Mouse (Mus musculus) spleen, postnatal 14 days (tissue): ENCODE measurements around the gene Imp4.
"Not testable (repeated sequence)": the region's sequence is repeated elsewhere in the genome, so short reads cannot be mapped to it uniquely, and the experiment has no call there.

ENCODE experiments used
- DNase-seq, 2 experiments: peaks; one replicate each; pipeline ENCODE4 v3.0.0; 2021 to 2022; ENCODE audit warnings: low spot score in 2 of 2

Imp4 gene

GRCm38 (mm10) chr1:34439215-34439960 lies at the start of gene Imp4, which contains the start of gene Ccdc115:
Gene Imp4, plus strand, starts transcription at chr1:34439851.
Gene Ccdc115, minus strand, starts transcription at chr1:34439672.
- DNase-seq, result peak; percentile 82 to 90

GRCm38 (mm10) chr1:34396321-34396720 lies 43.3 kb upstream of the Imp4 start:
- DNase-seq, result no peak

- no peak for DNase-seq
Observed at GRCm38 (mm10) chr1:34399182-34399953, 40.3 kb upstream of the Imp4 start.

- DNase-seq, result no peak
Observed at GRCm38 (mm10) chr1:34428466-34428865, 11.2 kb upstream of the Imp4 start.

GRCm38 (mm10) chr1:34429281-34429680 lies 10.4 kb upstream of the Imp4 start:
- no peak for DNase-seq

GRCm38 (mm10) chr1:34430981-34431380 lies 8.7 kb upstream of the Imp4 start:
- DNase-seq, result no peak

- no peak for DNase-seq
Observed at GRCm38 (mm10) chr1:34431431-34431830, 8.2 kb upstream of the Imp4 start.

GRCm38 (mm10) chr1:34432411-34432775 lies 7.3 kb upstream of the Imp4 start:
- no peak for DNase-seq

GRCm38 (mm10) chr1:34432776-34433481 lies 6.7 kb upstream of the Imp4 start:
- DNase-seq, result no peak

GRCm38 (mm10) chr1:34433891-34434521 lies 5.6 kb upstream of the Imp4 start:
- DNase-seq, result no peak

GRCm38 (mm10) chr1:34434660-34435160 lies 4.9 kb upstream of the Imp4 start:
- peak; percentile 76 to 80 for DNase-seq

- DNase-seq, result no peak
Observed at GRCm38 (mm10) chr1:34435371-34436120, 4.1 kb upstream of the Imp4 start.

- no peak for DNase-seq
Observed at GRCm38 (mm10) chr1:34436374-34436773, 3.3 kb upstream of the Imp4 start.

GRCm38 (mm10) chr1:34437366-34437765 lies 2.3 kb upstream of the Imp4 start:
- DNase-seq, result not testable (repeated sequence)

GRCm38 (mm10) chr1:34438381-34439051 lies 1.1 kb upstream of the Imp4 start:
- DNase-seq, result no peak

- DNase-seq, result no peak
Observed at GRCm38 (mm10) chr1:34439961-34440630, 445 bp downstream of the Imp4 start.

GRCm38 (mm10) chr1:34443124-34443523 lies 3.5 kb downstream of the Imp4 start:
- DNase-seq, result no peak

- no peak for DNase-seq
Observed at GRCm38 (mm10) chr1:34458431-34458830, 18.8 kb downstream of the Imp4 start.

GRCm38 (mm10) chr1:34459284-34460060 lies 19.8 kb downstream of the Imp4 start, which contains the start of gene Ptpn18:
Gene Ptpn18, plus strand, starts transcription at chr1:34459762.
- DNase-seq, result peak; percentile 83 to 89
